Mouse (Mus musculus) gastrocnemius, postnatal 14 days (tissue): ENCODE data around the gene Cd274. TPM values are rescaled to one million over a fixed set of nuclear protein-coding genes. Genes with fewer than 3 reads are reported as not detected.

Experiments
- DNase-seq: peaks from one replicate; pipeline ENCODE4 v3.0.0; 2021; ENCODE audit warnings: mixed read lengths
- intact Hi-C: fragments of 180-260 bp; cut with DNase I; formaldehyde crosslinking; loops from one replicate; pipeline ENCODE4 v1.15.1; 2025; ENCODE audit warnings: low total_unique reads
- total RNA-seq, 2 experiments: library from RNA; stranded (reverse); gene quantifications; 2 replicates each; pipeline ENCODE4 v1.2.3; 2021

The Cd274 gene
- total RNA-seq, 2 experiments from 2014 or later: 0.53 to 0.64 TPM

GRCm38 (mm10) chr19:29362173-29362930 is 4.9 kb upstream of the Cd274 start:
- intact Hi-C loops: loop anchor here (5.0 to 10.0 kb wide), 2 partner anchors 140 to 202 kb away; no protein-coding TSS in a partner anchor

GRCm38 (mm10) chr19:29363557-29363956 is 3.7 kb upstream of the Cd274 start:
- intact Hi-C loops: loop anchor here (5.0 to 10.0 kb wide), 2 partner anchors 139 to 201 kb away; no protein-coding TSS in a partner anchor
- DNase-seq: no peak

More at GRCm38 (mm10) chr19:29362173-29362930, 4.9 kb upstream of the Cd274 start:
- DNase-seq: no peak

GRCm38 (mm10) chr19:29364076-29364475 is 3.2 kb upstream of the Cd274 start:
- intact Hi-C loops: loop anchor here (5.0 to 10.0 kb wide), 2 partner anchors 138 to 201 kb away; no protein-coding TSS in a partner anchor
- no peak for DNase-seq

GRCm38 (mm10) chr19:29365105-29365504 is 2.1 kb upstream of the Cd274 start:
- intact Hi-C loops: loop anchor here (10.0 kb wide), 1 partner anchor 200 kb away; no protein-coding TSS in a partner anchor

GRCm38 (mm10) chr19:29366226-29366968 is 858 bp upstream of the Cd274 start:
- intact Hi-C loops: loop anchor here (10.0 kb wide), 1 partner anchor 198 kb away; no protein-coding TSS in a partner anchor
- DNase-seq: no peak

More at GRCm38 (mm10) chr19:29365105-29365504, 2.1 kb upstream of the Cd274 start:
- DNase-seq: no peak

GRCm38 (mm10) chr19:29368041-29368440 is 786 bp downstream of the Cd274 start:
- intact Hi-C loops: loop anchor here (10.0 kb wide), 1 partner anchor 197 kb away; no protein-coding TSS in a partner anchor
- no peak for DNase-seq

GRCm38 (mm10) chr19:29368671-29369309 is 1.5 kb downstream of the Cd274 start:
- intact Hi-C loops: loop anchor here (10.0 kb wide), 1 partner anchor 196 kb away; no protein-coding TSS in a partner anchor

GRCm38 (mm10) chr19:29370112-29370511 is 2.9 kb downstream of the Cd274 start:
- intact Hi-C loops: no loop called here
- DNase-seq: no peak

More at GRCm38 (mm10) chr19:29368671-29369309, 1.5 kb downstream of the Cd274 start:
- DNase-seq: no peak

GRCm38 (mm10) chr19:29370545-29371283 is 3.5 kb downstream of the Cd274 start:
- intact Hi-C loops: no loop called here
- DNase-seq: no peak

- no peak for DNase-seq
- intact Hi-C loops: no loop called here
Measured at GRCm38 (mm10) chr19:29371284-29372081, 4.2 kb downstream of the Cd274 start.

GRCm38 (mm10) chr19:29372138-29372537 is 4.9 kb downstream of the Cd274 start:
- no peak for DNase-seq
- intact Hi-C loops: no loop called here

- DNase-seq: no peak
- intact Hi-C loops: no loop called here
Measured at GRCm38 (mm10) chr19:29372621-29373020, 5.4 kb downstream of the Cd274 start.

- no peak for DNase-seq
- intact Hi-C loops: no loop called here
Measured at GRCm38 (mm10) chr19:29373438-29373837, 6.2 kb downstream of the Cd274 start.

GRCm38 (mm10) chr19:29374947-29375346 is 7.7 kb downstream of the Cd274 start:
- no peak for DNase-seq
- intact Hi-C loops: no loop called here

- intact Hi-C loops: no loop called here
- no peak for DNase-seq
Measured at GRCm38 (mm10) chr19:29376382-29376781, 9.1 kb downstream of the Cd274 start.

- DNase-seq: no peak
- intact Hi-C loops: no loop called here
Measured at GRCm38 (mm10) chr19:29379839-29380603, 12.8 kb downstream of the Cd274 start.

- intact Hi-C loops: no loop called here
- DNase-seq: no peak
Measured at GRCm38 (mm10) chr19:29383368-29383767, 16.1 kb downstream of the Cd274 start.
